Mouse (Mus musculus): ENCODE results near the gene Atg4d. TPM values are rescaled to one million over a fixed set of nuclear protein-coding genes. Genes with fewer than 3 reads are reported as not detected.

Gene Atg4d
- polyA plus RNA-seq (2015; fragmentation: Nextera tagmentation; extraction: Ambion mirVana) = 20.9 and 25.4 TPM in 2 replicates

DNA sequence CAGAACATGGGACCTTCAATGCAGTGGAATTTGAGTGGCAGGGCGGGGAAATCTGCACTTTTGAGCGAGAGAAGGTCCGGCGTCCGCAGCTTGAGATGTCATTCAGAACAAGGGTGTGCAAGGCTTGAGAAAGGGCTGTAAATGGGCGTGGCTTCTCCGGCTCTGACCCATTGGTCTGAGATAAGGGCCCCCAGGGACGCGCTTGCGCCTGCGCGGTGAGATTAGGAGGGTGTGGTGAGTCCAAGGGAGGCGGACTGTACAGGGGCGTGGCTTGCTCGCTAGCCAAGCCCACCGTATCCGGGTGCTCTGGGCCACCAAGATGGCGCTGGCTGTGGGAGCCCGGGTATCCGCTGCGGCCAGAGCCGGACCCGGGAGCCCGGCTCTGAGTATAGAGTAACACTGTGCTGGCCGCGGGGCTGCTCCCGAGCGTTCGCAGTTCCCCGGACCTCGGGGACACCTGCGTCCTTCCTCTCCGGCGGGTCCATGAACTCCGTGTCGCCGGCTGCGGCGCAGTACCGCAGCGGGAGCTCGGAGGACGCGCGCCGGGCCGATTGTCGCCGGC, at the start of gene Atg4d:
Gene Atg4d (plus strand): TSS at position 294 of the 562 bp plus-strand sequence.

GRCm38 (mm10) chr9:21238733-21239464, 26.2 kb upstream of the Atg4d start, which contains the start of gene Keap1:
Keap1 (minus strand) TSS chr9:21239361.

DNA sequence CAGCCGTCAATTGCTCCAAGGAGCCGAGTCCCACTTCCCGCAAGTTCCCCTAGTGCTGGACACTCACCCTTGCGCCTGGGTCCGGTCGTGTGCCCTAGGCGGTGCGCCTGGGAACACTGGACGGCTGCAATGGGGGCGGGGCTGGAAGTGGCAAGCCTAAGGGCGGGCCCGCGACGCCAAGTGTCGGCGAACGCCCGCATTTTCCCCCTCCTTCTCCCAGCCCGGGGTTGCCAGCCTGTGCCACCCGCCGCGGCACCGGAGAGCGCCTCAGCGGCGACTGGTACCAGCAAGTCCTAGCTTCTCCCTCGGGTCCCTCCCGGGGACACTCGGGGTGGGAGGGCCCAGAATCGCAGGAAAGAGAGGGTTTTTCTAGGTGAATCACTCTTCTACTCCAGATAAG, 16.8 kb upstream of the Atg4d start, which contains the start of gene S1pr5:
Gene S1pr5 (minus strand): TSS at position 118 of the 400 bp plus-strand sequence.

DNA sequence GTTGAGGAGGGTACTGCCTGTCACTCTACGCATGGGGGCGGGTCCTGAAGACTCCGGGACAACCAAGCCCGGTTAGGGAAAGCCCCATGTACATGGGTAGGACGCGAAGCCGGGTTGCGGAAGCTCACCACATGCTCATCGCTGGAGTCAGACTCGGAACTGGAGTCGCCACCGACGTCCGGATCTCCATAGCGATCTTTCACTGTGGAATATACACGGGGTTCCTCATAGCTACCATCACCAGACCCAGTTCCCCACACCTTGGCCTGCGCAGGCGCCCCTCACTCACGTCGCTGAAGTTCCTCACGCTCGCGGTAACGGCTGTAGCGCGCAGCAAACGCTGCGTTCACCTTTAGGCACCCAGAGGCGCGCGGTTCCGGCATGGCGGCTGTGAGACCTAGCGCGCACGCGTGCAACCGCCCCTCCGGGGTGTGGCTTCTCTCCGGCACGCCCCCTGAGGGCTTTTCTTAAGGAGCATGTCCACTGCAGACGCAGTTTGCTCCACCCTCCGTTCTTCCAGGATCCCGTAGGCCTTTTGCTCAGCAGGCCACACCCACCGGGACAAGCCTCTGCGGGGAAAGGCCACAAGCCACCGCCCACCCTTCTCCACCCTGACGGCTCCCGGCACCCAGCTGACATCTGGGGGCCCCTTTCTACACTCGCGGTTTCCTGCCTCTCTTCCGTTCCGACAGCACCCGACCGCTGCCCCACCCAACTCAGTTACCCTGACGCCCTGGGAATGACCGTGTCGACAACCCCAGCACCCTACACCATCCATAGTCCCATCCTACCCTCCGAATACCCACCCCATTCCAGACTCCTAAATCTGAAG, 22.7 kb downstream of the Atg4d start, which contains the start of gene Kri1:
Gene Kri1 (minus strand): TSS at position 399 of the 832 bp plus-strand sequence.

DNA sequence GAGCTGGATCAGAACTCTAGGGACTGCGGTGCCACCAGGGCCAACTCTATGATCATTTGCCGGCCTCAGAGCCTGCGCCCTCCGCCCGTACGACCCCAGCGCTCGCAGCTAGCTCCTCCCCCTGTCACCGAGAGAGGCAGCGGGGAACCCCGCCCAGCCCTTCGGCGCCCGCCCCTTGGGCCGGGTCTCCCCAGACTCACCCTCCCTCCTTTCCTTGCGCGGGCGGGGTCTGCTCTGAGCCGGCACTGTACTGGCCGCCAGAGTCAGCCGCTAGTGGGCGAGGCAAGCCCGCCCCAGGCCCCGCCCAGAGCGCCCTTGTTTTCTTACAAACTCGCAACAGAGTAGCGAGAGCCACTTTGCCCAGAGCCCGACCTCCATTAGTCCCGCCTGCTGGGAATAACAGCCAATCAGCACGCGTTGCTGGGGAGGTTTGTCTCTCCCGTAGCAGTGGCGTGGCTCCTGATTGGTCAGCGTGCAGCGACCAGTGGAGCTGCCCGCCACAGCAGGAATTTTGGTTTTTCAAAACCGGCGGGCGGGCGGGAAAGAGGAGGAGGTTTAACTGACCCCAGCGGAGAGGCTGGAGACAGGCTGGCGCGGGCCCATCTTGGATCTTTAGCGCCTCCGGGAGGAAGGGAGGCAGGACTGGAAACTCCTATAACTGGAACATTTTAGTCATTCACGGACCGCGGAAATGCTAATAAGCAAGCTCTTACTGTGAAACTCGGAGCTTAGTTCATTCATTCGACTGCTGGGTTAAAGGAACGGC, 26.1 kb downstream of the Atg4d start, which contains the start of gene Cdkn2d:
Gene Cdkn2d (minus strand): TSS at position 386 of the 766 bp plus-strand sequence.

DNA sequence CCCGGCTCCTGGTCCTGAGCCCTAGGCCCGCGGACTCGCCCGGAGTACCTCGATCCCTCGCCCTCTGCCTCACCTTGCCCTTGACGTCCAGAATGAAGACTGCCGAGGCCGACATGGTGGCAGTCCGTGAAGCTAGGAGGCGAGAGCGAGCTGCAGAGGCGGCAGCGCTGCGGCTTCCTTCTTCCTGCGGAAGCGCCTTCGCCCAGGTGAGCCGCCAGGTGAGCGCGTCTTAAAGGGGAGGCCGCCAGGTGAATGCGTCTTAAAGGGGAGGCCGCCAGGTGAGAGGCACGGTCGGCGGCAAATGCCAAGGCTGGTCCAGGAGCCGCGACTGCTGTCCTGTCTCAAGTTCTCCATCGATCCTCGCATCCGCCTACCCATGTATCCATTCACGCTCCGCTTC, 47.0 kb downstream of the Atg4d start, which contains the start of gene Ap1m2:
Gene Ap1m2 (minus strand): TSS at position 204 of the 400 bp plus-strand sequence.

DNA sequence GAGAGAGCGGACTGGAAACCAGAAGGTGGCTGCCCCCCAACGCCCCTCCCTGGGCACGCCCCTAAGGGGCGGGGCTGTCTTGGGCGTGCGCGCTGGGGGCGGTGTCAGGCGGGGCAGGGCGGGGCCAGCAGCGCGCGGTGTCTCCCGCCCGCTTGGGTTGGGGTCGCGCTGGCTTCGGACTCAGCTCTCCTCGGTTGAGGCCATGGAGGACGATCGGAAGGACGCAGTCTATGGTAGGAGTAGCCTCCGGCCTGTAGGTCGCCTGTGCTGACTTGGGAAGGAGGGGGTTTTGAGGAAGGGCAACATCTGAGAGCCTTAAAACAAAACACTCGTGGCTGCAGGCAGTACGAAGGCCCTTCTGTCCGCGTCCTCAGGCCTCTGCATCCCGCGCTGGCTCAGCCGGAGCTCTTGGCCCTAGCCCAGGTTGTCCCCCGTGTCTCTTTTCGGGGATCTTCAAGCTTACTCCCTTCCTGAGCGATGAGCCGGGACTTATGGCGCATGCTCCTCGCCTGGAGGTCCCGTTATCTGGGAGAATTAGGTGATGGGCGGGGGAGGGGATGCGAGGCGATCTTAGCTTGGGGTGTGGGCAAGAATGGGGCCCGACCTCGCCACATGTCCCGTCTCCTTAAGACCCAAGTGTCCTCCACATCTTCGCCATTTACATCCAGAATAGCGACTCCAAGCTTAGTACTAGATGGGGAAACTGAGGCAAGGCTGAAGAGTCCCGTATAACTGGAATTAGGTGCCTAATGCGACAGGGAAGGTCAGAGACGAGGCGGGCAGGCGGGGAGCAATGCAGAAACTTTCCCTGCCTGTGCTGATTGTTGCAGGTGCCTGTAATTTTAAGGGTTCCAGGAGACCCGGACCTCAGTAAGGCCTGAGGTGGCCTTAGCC, 55.8 kb downstream of the Atg4d start, which contains the start of gene Slc44a2:
Gene Slc44a2 (plus strand): TSS at position 80 of the 894 bp plus-strand sequence.

Other genes starting within 250 kb of the Atg4d start
- 15.9 and 21.2 TPM in 2 replicates for gene Icam1, start 249.3 kb upstream of the Atg4d start, polyA plus RNA-seq (2015; fragmentation: Nextera tagmentation; extraction: Ambion mirVana)
- gene Icam4, start 235.9 kb upstream of the Atg4d start, polyA plus RNA-seq (2015; fragmentation: Nextera tagmentation; extraction: Ambion mirVana) = 0.82 and 0.83 TPM in 2 replicates
- 0.08 and 0.14 TPM in 2 replicates for gene Icam5, start 233.2 kb upstream of the Atg4d start, polyA plus RNA-seq (2015; fragmentation: Nextera tagmentation; extraction: Ambion mirVana)
- gene Zglp1, start 198.2 kb upstream of the Atg4d start, polyA plus RNA-seq (2015; fragmentation: Nextera tagmentation; extraction: Ambion mirVana) = not detected in 2 replicates
- 0.19 and 0.22 TPM in 2 replicates for gene Gm49373, start 192.2 kb upstream of the Atg4d start, polyA plus RNA-seq (2015; fragmentation: Nextera tagmentation; extraction: Ambion mirVana)
- 45.2 and 48.2 TPM in 2 replicates for gene Fdx1l, start 191.7 kb upstream of the Atg4d start, polyA plus RNA-seq (2015; fragmentation: Nextera tagmentation; extraction: Ambion mirVana)
- gene Gm38431, start 173.3 kb upstream of the Atg4d start, polyA plus RNA-seq (2015; fragmentation: Nextera tagmentation; extraction: Ambion mirVana) = 0.52 and 0.77 TPM in 2 replicates
- 21.1 and 26.9 TPM in 2 replicates for gene Raver1, start 173.3 kb upstream of the Atg4d start, polyA plus RNA-seq (2015; fragmentation: Nextera tagmentation; extraction: Ambion mirVana)
- gene Tyk2, start 134.1 kb upstream of the Atg4d start, polyA plus RNA-seq (2015; fragmentation: Nextera tagmentation; extraction: Ambion mirVana) = 9.0 and 9.8 TPM in 2 replicates
- 166 and 173 TPM in 2 replicates for gene Cdc37, start 115.3 kb upstream of the Atg4d start, polyA plus RNA-seq (2015; fragmentation: Nextera tagmentation; extraction: Ambion mirVana)
- gene Pde4a, start 99.6 kb upstream of the Atg4d start, polyA plus RNA-seq (2015; fragmentation: Nextera tagmentation; extraction: Ambion mirVana) = 3.7 and 4.5 TPM in 2 replicates
- gene Keap1, start 25.9 kb upstream of the Atg4d start, polyA plus RNA-seq (2015; fragmentation: Nextera tagmentation; extraction: Ambion mirVana) = 38.9 and 41.2 TPM in 2 replicates
- 0.08 and 0.11 TPM in 2 replicates for gene S1pr5, start 16.9 kb upstream of the Atg4d start, polyA plus RNA-seq (2015; fragmentation: Nextera tagmentation; extraction: Ambion mirVana)
- 8.3 and 8.4 TPM in 2 replicates for gene Kri1, start 22.7 kb downstream of the Atg4d start, polyA plus RNA-seq (2015; fragmentation: Nextera tagmentation; extraction: Ambion mirVana)
- 27.9 and 29.2 TPM in 2 replicates for gene Cdkn2d, start 26.1 kb downstream of the Atg4d start, polyA plus RNA-seq (2015; fragmentation: Nextera tagmentation; extraction: Ambion mirVana)
- gene Ap1m2, start 47.0 kb downstream of the Atg4d start, polyA plus RNA-seq (2015; fragmentation: Nextera tagmentation; extraction: Ambion mirVana) = 24.7 and 28.5 TPM in 2 replicates
- gene Slc44a2, start 55.4 kb downstream of the Atg4d start, polyA plus RNA-seq (2015; fragmentation: Nextera tagmentation; extraction: Ambion mirVana) = 106 and 120 TPM in 2 replicates
- 52.5 and 56.4 TPM in 2 replicates for gene Ilf3, start 102.6 kb downstream of the Atg4d start, polyA plus RNA-seq (2015; fragmentation: Nextera tagmentation; extraction: Ambion mirVana)
- gene Qtrt1, start 146.5 kb downstream of the Atg4d start, polyA plus RNA-seq (2015; fragmentation: Nextera tagmentation; extraction: Ambion mirVana) = 27.3 and 30.2 TPM in 2 replicates
- 75.4 and 77.2 TPM in 2 replicates for gene Dnm2, start 159.6 kb downstream of the Atg4d start, polyA plus RNA-seq (2015; fragmentation: Nextera tagmentation; extraction: Ambion mirVana)
- 56.2 and 65.9 TPM in 2 replicates for gene Tmed1, start 245.0 kb downstream of the Atg4d start, polyA plus RNA-seq (2015; fragmentation: Nextera tagmentation; extraction: Ambion mirVana)